Mouse (Mus musculus) urinary bladder, adult 2 months (tissue): ENCODE results near the gene Pdha1. TPM values are rescaled to one million over a fixed set of nuclear protein-coding genes. Genes with fewer than 3 reads are reported as not detected.
A peak's percentile ranks its signal among the peaks of the same experiment; 100 is the strongest.

Source experiments
- DNase-seq: peaks from one replicate; pipeline ENCODE4 v3.0.0; 2022; ENCODE audit warnings: low spot score
- polyA plus RNA-seq: library from polyadenylated mRNA; depleted of rRNA; stranded (reverse); fragments of >200 nt; gene quantifications from 2 replicates; pipeline ENCODE4 v1.2.3, GENCODE M21; 2012; rRNA removed

The Pdha1 gene
- polyA plus RNA-seq, result 168 and 173 TPM in 2 replicates

DNA sequence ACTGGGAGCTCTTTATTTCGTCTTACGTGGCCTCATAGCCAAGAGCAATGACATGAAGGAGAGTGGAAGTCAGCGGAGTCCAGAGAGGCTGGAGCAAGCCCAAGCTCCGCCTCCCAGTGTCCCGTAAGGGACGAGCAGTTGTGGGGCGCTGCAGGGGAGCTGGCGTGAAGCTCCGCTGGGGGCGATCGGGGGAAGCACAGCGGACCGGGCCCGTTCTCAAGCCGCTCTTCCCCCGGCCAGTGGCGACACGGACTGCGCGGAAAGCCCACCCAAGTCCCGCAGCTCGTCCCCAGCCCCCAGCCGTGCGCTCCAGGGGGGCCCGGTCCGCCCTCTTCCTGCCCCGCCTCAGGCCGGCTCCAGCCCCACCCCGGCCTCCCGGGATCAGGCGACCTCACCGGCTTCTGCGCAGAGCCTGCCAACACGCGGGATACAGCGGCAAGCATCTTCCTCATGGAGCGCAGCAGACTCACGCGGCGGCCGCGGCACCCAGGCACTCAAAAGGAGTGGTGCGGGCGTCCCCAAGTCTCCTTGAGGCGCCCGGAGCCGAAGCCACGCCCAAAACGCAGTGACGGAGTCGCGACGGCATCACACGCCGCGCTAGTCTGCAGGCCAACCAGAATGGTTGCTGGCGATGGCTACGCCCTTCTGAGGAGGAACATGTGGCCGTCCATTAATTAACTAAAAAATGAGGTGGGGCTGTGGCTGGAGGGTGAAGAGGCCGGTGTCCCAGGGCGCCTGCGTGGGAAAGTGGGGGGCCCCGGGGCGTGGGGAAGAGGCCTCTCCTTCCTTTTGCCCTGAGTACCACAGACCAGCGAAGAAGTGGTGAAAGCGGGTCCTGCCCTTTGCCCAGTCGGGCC lies at the start of gene Pdha1:
Pdha1 (minus strand) TSS at position 553 of the 857 bp plus-strand sequence.
- DNase-seq, result peak; percentile 74

DNA sequence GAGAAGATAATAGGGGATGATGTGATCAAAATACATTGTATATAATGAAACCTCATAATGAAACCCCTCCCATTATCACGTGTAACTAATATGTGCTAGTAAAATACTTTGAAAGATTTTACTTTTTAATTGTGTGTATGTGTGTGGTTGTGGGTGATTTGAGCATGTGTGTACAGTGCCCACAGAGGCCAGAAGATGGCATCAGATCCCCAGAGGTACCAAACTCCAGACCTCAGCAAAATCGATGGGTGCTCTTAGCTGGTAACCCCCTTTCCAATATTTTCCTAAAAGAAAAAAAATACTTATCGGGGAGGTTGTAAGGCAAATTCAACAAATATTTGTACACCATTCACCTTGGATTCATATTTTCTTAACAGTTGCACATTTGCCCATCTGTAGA lies 40.8 kb upstream of the Pdha1 start:
- no peak for DNase-seq

DNA sequence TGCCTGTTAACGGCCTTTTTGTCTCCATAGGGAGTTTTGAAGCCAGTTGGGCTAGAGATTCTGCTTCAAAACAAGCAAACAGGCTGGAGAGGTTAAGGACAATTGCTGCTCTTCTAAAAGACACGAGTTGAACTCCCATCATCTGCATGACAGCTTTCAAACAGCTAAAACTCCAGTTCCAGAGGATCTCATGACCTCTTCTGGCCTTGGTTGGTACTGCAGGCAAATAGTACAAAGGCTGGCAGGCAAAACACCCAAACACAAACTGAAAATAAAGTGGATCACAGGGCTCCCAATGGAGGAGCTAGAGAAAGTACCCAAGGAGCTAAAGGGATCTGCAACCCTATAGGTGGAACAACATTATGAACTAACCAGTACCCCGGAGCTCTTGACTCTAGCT lies 31.9 kb upstream of the Pdha1 start:
- no peak for DNase-seq

DNA sequence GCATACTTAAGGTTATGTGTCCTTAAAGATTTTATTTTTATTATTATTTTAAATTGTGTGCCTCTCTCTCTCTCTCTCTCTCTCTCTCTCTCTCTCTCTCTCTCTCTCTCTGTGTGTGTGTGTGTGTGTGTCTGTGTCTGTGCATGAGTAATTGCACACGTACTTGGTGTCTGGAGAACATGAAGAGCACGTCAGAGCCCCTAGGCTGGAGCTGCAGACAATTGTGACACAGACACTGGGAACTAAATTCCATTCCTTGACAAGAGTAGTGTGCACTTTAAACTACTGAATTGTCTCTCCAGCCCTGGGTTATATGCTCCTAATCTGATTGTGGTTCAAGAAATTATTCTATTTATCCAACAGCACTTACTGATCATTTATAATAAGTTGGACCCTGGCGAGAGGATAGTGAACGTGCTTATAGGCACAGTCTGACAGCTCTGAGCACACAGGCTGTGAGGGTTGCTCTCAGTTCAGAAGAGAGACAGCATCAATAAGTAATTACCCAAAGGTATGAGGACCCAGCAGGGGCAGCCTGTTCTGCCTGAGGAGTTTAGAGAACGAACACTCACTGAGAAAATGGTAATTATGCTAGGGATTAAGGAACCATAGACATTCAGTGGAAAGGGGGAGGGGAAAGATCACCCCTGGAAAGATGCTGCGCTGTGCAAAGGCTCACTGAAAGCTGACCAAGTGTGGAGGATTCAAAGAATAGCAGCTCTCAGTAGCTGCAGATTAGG lies 28.2 kb upstream of the Pdha1 start:
- DNase-seq, result no peak

DNA sequence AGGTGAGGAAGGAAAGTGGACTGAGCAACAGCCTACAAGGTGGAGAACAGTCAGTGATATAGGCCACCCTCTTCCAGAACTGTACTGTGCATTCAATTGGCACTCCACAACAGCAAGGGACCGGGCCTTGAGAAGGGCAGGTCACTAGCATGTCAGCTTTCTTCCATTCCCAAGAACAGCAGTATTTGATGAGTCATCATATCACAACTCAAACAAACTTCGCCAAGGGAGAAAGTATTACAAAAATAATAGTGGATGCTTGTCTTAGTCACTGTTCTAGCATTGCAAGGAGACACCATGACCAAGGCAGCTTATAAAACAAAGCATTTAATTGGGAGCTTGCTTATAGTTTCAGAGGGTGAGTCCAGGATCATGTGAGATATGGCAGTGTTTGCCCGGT lies 26.0 kb upstream of the Pdha1 start:
- DNase-seq, result no peak

DNA sequence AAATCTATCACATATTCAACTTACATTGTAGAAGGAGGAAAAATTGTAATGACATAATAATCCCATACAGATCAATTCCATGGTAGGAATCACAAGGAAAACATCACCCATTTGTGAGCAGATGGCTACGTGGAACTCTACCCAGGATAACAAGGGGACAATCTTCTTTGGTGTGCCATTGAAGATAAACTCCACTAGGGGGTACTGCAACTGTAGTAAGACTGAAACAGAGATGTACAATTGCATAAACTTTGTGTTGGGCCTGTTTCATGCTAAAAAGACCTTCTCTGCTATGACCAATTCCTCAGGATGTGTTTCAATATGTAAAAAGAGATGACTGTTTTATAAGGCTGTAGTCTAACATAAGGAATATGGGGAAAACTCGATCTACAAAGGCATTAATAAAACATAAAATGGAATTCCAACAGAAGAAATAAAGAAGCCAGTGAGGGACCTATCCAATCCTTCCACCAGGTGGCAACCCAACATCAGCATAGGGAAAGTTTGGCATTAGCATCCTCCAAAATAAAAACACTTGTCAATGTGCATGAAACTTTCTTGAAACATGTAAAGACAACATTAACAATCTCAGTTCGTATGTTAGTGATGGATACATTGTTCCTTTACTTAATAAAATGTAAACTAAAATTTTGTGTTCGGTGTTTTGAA lies 15.1 kb upstream of the Pdha1 start:
- no peak for DNase-seq

DNA sequence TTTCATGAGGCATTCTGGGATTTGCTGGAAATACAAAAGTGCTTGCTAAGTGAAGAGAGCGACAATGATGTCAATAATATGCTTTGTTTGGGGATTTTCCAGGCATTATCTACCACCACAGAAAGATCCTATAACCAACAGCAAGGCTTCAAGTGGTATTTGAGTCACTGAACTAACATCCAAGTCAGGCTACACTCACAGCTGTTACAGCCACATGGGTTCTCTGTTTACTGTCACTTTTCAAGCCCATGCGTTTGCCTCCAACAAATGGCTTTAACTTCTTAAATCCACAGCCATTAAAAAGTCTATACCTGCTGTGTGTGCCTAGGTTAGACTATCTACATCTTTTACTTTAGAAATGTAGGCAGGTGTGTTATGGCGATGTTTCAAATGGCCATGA lies 10.6 kb upstream of the Pdha1 start:
- no peak for DNase-seq

DNA sequence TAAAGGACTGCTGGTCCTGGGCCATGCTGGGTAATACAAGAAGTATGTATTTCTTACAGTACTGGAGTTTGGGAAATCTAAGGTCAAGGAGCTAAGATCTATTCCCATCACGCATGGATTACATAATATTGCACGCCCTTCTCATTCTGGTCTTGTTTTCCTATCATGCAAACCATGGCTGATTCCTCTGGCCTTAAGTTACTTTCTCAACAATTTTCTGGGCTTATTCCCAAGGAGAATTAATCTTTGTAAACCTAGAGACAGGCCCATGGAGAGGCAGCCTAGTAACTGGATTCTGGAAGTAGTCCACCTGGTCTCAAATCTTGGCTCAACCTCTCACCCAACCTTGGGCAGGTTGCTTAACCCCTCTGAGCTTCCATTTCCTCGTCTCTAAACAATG lies 9.2 kb upstream of the Pdha1 start:
- no peak for DNase-seq

DNA sequence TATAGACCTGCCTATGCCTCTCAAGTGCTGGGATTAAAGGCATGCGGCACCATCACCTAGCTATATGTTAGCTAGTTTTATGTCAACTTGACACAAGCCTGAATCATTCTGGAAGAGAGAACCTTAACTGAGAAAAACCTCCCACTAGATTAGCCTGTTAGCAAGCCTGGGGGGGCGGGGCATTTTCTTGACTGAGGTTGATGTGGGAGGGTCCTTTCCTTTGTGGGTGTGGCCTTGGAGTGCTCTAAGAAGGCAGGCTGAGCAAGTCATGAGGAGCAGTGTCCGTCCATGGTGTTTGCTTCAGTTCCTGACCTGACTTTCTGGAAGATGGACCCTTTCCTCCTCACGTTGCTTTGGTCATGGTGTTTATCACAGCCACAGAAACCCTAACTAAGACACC lies 8.6 kb upstream of the Pdha1 start:
- no peak for DNase-seq

DNA sequence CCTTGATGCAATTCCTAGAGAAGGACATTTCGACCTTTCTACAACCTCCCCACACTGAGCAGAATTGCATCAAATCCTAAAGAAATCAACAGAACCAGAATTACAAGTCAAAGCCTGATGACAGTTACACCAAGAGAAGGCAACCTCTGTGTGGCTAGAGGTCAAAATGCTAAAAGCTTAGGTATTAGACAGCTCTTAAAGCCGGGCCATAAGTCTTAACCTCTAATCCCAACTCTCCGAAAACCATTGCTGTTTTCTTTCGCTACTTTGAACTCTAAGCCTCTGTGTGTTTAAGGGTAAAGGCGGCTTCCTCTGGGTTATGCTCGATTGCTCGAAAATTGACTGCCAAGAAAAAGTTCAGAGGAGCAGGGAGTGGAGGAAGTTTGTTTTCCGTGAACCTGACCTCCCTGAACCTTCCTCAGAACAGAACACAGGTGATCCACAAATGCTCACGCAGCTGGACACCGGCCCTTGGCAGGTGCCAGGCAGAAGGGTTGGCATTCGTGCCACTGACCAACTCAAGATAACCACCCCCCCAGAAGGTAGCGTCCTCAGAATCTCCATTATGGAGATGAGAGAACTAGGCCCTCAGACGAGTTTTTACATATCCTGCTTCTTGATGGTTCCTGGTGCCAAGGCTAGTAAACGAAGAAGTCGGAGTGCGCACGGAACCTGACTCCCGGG lies 894 bp downstream of the Pdha1 start:
- no peak for DNase-seq

DNA sequence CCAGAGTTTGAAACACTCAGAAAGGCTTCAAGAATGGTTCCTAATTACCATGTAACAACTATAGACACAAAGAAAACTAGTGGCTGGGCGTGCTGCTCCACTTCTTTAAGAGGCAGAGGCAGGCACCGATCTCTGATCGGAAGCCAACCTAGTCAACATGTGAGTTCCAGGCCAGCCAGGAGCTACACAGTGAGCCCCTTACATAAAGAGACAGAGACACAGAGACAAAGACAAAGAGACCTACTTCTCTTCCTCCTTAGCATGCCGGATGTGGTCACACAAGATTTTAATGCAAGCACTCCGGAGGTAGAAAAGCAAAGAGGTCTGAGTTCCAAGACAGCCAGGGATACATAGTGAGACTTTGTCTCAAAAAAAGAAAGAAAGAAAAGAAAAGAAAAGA lies 2.1 kb downstream of the Pdha1 start:
- no peak for DNase-seq

DNA sequence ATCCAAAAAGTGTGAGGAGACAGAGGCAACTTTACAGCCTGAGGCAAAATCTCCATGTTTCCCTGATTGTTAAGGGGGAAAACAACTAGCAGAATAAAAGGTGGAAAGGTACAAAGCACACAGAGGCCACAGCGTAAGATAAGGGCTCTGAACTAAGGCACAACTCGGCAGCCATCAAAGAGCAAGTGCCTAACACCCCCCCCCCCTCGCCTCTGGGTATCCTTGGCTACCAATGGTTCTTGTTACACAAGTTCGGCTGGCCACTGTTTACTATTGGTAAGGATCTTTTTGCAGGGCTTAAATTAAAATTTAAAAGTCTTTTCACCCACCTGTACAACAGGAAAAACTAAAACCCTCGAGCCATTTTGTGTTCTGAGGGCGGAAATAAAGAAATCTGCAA lies 2.5 kb downstream of the Pdha1 start:
- no peak for DNase-seq

DNA sequence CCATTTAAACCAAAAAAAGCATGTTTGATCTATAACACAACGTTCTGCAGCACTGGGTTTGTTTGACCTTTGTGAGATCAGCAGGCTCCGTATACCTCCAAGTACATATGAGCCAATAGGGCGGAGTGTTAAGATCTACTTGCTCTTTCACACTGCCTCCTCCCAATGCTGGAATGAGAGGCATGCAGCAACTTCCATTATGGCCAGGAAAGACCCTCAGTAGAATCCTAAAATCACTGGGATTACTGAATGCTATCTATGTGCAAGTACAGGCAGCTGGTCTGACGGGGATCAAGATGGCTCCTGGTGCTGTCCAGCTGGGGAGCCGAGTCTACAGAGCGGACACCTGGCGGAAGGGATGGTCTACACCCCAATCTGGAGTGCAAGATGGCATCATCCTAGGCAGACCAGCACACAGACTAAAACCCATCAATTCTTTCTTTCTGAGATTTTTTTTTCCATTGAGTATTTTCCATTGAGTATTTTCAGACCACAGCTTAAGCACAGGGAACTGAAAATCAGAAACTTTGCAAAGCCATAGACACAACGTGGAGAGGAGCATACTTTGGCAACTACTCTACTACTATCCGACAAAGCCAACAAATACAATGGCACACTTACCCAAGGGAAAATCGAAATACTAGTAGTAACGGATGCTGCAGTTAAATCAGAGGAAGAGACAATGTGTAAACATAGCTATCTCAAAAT lies 3.9 kb downstream of the Pdha1 start:
- no peak for DNase-seq

DNA sequence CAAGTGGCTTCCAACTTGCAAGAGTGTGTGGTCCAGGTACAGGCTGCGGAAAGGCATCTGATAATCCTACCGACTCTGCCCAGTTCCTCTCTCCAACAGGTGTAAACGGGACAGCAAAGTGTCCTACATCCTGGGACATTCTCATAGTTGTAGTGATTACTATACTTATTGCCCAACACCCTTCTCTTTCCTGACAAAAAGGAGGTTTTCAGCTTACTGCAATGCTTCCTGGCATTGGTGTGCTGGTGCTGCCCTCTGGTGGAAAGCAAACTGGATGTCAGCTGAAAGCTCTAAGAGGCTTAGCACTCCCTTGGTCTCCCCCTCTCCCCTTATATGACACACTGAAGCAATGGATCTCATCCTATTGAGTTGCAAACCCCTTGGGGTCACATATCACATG lies 21.6 kb downstream of the Pdha1 start:
- no peak for DNase-seq

DNA sequence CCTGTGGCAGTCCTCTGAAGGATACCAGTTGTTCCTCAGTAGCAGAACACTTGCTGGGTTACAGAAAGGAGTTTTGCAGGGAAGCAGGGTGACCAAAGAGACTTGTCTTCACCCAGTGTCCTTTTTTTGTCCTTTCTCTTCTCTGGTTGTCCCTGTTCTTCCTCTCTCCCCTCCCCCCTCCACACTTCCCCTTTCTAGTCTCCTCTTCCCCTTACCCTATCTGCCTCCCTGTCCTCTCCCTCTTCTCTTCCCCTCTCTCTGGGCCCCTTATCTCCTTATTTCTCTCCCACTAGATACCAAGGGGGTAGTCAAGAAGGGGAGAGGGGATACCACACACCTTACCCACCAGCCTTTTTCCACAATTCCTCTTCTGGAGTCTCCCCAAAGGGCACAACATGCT lies 22.1 kb downstream of the Pdha1 start:
- DNase-seq, result no peak

DNA sequence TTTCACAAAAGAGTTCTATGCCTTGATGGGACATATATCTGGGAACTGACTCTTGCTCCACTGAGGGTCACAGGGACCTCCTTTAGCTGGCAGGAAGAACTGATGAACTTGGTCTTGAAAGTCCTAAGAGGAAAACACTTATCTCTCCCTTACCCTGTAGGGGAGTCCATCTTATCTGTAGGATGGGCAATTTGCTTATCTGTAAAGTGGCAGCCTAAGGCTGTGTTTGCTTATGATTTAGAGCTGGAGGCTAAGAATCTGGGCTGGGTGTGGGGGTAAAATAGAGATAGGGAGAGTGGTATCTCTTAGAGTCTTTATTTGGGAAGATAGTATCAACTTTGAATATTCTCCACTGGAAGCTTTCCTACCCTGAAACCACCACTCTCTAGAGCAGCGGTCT lies 24.4 kb downstream of the Pdha1 start:
- DNase-seq, result no peak

DNA sequence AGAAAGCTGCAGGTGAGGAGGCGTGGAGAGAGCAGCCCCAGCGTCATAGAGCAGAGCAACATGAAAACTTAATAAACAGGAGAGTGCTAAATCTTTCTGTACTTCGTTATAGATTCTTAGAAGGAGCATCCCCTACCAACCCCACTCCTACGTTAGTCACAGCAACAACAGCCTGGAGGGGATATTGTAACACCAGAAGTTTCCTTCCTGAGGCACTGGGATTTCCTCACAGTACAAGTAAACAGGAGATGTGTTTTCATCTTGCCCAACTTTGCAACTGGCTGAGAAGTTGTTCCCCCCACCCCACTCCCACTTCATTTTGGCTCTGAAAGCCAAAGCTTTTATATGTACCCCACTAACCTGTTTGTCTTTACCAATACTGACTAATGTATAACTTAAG lies 30.4 kb downstream of the Pdha1 start:
- DNase-seq, result no peak

DNA sequence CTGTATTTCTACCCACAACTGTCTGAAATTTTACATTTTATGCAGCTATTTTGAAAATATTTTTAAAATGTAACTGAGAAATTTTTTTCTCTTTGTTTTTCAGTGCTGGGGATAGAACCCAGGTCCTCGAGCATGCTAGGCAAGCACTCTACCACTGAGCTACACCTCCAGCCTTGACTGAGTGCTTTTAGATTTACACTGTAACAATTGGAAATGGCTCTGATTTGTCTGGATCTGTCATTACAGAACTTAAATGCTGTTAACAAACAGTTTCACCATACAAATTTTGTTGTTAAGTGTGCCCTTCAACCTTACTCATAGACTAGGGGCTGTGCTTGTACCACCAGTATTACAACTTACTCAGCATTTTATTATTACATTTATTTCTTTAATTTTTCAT lies 46.2 kb downstream of the Pdha1 start:
- no peak for DNase-seq
